Mouse (Mus musculus) cerebellum, postnatal 25 days (tissue): ENCODE measurements around the gene Krt8.

ENCODE experiments used
- DNase-seq, 2 experiments: peaks; one replicate each; pipeline ENCODE4 v3.0.0; 2021; ENCODE audit warnings: mixed read lengths in 2 of 2

Gene Krt8

DNA sequence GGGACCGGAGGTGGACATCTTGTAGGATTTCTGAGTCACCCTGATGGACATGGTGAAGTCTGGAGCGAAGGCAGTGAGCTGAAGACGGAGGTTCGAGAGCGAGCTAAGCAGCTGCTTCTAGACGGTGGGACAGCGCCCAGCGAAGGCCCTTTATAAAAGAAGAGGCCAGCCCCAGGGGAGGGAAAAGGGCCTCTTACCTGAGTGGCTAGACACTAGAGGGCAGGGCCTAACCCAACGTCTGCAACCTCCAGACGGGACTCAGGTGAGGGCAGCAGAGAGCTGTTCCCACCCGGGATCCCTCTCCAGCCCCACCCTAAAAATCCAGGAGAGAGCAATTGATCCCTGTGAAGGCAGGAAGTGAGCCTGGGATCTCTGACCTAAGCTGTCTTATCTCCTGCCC is at the start of gene Krt8:
Gene Krt8 (minus strand): TSS at position 294 of the 400 bp plus-strand sequence.
- no peak for DNase-seq

DNA sequence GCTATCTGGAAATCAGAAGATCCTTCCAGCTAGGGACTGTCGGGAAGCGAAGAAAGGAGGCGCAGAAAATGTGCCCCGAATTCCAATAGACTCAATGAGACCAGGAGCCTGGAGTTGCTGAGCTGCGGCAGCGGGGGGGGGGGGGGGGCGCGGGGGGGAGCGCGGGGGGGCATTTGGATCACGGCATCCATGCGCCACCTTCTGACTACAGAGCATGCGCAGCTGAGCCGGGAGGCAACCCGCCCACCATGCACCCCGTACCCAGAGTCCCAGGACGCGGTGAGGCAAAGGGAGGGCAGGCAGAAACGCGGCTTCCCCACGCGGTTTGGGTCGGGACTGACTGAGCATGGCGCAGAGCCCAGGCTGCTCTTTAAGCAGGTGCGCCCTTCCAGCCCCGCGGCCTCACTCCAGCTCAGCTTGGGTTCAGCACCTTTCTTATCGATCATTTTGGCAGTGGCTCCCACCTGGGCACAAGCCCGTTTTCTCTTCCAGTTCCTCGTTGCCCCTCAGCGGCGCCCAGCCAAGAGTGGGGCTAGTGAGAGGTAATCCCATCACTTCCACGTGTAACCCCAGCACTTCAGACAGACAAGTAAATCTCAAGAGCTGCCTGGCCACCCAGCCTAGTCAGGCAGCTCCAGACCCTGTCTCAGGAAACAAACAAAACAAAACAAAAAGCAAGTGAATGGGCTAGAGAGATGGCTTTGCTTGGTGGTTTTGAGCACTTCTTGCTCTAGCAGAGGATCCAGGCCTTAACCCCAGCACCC is 47.8 kb upstream of the Krt8 start:
- DNase-seq, result peak; percentile 51 to 72

DNA sequence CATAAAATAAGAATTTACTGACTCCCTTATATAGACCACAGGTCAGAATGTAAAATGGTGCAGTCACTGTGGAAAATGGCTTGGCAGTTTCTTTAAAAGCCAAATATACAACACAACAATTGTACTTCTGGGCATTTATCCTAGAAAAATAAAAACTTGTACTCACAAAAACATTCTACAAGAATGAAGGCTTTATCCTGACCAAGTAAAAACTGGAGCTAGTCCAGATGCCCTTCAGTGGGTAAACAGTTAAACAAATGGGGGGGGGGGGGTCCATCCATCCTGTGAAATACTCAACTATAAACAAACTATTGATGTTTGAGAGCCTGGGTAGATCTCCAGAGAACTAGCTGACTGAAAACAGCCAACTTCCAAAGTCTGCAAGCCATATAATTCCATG is 45.6 kb upstream of the Krt8 start:
- DNase-seq, result no peak

DNA sequence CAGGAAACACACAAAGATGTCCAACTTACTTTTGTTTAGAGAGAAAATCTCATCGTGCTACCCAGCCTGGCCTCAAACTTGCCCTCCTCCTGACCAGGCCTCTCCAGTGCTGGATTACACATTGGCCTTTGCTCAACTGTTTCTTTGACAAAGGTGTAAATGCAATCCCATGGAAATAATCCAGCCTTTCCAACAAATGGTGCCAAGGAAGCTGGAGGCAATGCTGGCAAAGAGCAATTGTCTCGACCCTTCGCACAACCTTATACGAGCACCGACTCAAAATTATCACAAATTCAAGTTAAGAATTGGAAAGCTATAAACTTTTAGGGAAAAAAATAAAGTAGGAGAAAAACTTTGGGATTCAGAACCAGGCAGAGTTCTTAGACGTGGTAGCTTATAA is 43.7 kb upstream of the Krt8 start:
- DNase-seq, result no peak

DNA sequence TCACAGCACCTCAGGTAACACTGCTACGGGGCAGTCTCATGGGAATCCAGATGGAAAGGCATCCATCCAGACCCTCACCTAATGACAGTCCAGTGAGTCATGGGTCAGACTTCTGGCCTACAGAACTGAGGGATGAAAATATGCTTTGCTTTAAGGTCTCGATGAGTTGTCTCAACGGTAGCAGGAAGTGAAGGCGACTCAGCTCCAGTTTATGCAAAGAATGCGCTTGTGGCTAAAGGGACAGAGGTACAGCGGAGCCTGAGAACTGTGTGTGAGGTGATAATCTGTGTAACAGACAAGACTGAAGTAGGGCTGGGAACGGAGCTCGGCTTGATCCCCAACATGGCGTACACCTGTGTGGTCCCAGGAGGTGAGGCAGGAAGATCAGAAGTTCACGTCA is 41.4 kb upstream of the Krt8 start:
- DNase-seq, result no peak

DNA sequence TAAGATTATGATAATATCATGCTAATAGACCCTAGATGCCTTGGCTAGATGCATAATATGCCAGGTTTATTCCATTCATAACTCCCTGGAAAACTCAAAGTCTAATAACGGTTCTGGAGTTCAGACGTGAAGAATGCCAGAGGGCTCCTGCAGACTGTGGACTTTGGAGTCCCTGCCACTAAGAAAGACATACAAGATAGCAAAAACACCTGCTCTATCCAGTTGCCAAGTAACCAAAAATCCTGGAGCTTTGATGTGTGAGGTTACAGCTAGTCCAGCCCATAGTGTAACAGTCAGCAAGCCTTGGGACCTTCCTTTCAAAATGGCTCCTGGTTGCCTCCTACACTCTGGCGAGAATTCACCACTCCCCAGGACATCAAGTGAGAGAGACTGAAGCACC is 40.5 kb upstream of the Krt8 start:
- no peak for DNase-seq

DNA sequence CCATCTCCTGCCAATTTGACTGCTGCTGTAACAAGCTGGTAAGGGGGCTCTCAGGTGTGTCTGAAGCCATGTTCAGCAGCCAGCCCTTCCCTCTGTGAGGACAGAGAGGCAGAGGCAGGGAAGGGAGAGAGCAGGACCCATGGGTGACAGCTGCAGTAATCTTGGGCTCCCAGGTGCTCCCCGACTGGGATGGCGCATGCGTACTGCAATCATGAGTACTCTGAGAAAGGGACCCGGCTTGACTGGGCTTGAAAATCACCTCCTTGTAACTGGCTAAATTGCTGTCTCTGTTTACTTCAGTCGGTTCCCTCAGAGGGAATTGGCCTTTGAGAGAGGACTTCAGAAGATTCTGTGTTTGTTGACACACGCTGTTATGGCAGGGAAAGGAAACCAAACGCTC is 37.7 kb upstream of the Krt8 start:
- no peak for DNase-seq

DNA sequence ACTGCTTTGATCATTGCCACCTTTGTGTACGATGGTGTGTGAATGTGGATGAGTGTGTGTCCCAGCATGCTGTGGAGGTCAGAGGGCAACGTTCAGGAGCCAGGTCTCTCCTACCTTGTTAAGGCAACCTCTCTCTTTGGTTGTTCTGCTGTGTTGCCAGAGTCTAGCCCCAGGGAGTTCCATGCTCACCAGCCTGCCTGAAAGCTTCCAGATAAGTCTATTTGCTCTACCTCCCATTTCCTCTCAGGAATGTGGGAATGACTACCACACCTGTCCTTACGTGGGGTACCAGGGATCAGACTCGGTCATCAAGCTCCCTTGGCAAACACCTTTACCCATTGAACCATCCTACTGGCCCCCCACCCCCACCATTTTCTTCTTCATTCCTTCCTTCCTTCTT is 36.0 kb upstream of the Krt8 start:
- no peak for DNase-seq

DNA sequence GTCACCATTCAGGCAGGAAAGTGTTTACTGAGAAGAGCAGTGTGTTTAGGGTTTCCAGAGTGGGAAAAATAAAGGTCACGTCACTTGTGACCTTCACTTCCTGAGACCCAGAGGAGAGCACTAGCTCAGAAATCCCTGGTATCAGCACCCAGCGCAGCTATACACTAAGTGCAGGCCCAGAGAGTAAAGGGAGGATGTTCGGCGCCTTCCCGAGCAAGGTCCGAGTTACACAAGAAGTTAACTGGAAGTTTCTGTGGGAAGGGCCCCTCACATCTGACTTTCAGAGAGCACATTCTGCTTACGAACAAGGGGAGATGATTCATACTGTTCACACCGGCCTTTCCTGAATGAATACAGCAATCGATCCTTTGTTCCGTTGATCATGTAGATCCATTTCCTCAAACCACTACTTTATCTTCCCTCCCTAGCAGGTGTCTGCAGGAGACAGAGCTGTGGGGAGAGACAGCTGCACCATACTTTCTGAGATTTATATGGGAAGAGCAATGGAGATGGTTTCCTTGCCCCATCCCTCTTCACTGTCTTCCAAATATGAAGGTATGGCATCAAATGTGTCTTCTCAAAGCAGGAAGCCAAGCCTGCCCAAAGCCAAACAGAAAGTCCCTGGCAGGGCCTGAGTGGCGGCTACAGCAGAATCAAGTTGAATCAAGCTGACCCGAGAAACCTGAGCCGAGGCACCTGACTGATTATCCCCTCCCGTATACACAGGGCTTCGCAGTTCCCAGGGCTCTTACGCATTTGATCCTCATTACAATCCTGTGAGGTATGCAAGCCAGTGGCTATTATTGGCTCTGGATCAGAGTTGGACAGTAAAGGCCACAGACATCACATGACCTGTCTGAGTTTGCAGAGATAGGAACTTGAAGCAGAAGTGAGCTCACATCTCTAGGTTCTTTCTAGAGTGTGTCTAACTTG is 30.1 kb upstream of the Krt8 start:
- no peak for DNase-seq

DNA sequence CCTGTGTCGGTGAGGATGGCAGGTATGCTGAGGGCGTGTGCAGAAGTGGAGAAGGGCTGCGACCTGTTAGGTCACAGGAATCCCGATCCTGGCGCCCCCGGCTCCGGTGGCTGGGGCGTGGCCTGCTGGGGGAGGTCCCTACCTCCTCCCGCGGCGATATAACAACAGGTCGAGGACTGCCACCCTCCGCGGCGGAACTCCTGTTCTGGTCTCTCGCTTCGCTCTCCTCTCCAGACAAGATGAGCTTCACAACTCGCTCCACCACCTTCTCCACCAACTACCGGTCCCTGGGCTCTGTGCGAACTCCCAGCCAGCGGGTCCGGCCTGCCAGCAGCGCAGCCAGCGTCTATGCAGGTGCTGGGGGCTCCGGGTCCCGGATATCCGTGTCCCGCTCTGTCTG is 23.8 kb upstream of the Krt8 start, which contains the start of gene Krt18:
Gene Krt18 (plus strand): TSS at position 141 of the 400 bp plus-strand sequence.
- DNase-seq, result no peak

DNA sequence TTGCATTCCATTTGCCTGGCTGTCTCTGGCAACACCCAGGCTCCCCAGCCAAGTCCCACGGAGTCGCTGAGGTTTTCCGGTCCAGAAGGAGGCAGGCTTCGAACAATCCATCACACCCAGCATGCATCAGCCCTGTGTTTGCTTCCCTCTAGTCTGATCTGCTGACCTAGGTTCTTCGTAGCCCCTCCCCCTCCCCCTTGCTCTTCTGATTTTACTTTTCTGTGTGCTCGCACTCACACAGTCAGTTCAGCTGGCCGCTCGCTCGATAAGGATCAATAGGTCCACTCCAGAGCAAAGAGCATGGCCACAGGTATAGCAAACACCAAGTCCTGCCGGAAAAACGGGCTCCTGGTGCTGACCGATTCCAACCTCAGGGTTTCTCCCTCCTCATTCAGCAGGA is 22.1 kb upstream of the Krt8 start:
- DNase-seq, result no peak

DNA sequence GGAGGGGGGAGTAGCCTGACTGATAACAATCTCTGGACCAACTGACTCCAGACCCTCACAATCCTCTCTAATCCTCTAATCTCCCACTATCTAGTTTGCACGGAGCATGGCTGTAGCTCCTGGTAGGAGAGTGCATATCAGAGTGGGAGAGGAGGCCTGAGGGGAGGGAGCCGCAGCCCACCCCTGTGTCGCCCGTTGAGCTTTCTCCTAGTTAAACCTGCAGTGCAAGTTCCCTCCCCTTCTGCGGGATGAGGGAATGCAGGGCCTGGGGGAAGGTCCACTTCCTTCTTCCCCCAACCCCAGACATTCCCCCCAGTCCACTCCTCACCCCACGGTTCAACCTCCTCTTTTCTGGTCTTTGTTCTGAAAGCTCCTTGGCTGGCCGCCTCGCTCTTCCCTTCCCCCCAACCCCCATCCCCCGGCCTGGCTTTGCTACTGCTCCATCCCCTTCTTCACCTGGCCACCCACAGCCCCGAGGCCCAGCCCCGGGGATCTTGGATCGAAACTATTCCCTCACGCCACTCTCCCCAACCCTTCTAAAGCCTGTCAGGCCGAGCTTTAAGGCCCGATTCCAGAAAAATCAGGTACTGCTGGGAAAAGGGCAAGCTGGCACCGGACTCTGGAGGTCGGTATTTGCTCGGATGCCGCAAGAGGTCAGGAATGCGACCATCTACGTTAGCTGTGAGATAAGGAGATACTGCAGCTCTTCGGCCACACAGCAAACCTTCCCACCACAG is 21.0 kb upstream of the Krt8 start:
- no peak for DNase-seq

DNA sequence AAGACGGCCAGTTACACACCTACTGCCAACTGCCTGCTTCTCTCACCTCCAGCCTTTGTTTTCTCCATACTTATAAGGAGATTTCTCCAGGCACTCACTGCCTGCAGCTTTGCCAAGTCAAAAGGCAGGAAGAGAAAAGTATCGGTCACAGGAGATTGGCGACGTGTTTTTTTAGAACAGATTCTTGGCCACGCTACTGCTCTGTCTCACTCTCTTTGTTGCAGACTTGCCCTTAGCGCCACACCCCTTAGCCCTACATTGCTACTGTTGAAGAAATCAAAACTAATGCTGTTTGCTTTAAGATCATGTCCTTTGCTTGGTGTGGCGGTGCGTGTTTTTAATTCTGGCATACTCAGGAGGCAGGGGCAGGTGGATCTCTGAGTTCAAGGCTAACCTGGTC is 19.6 kb upstream of the Krt8 start:
- no peak for DNase-seq

DNA sequence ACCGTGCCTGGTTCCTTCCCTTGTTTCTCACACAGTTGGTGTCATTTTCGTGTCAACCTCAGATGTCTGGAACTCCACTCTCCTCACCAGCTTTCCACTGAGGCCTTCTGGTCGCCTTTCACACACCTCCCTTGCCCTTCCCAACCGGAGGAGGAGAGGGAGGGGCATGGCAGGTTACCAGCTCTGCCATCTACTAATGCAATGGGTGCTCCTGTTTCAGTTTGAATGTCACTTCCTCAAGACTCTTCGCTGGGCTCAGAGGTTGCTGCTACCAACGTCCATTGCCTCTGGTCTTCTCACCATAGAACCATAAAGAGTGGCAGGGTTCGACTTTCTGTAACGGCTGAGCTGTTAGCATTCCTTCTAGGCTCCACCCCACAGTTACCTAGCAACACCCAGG is 18.2 kb upstream of the Krt8 start:
- DNase-seq, result no peak

DNA sequence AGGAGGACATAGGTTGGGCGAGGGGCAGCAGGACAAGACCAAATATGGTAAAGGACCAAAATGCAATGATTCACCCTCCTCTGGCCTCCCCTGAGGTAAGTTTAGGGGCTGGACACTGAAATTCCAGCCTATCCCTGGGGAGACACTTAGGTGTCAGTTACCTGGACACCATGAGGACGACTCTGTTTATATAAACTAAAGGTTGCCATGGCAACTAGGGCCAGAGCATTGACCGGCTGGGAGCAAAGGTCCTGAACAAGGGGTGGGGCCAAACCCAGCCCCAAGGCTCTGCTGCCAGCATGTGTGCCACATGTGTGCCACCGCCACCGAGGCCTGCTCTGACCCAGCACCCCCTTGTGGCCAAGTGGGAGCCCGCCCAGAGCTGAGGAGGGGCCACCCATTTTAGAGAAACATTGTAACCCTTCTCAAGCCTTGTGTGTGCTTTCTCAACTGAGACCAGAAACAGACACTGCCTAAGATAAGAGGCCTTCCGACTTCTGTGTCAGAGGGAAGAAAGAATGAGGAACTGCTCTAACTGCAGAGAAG is 13.7 kb upstream of the Krt8 start:
- DNase-seq, result no peak

DNA sequence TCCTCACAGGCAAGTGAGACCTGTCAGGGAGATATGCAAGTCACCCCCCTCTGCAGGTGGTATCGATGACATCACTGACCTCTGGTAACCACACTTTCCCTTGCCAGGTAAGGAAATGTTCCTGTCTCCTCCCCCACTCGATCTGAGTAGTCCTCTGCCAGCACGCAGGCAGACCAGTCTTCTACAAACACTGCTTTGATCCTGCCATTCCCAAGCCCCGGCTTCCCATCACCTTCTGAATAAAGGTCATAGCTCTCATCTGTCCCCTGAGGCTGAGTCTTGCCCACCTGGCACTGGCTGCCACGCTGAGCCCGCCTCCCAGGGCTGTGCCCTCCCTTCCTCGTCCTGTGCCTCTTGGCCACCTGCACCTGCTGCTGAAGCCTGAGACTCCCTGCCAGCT is 12.5 kb upstream of the Krt8 start:
- no peak for DNase-seq

DNA sequence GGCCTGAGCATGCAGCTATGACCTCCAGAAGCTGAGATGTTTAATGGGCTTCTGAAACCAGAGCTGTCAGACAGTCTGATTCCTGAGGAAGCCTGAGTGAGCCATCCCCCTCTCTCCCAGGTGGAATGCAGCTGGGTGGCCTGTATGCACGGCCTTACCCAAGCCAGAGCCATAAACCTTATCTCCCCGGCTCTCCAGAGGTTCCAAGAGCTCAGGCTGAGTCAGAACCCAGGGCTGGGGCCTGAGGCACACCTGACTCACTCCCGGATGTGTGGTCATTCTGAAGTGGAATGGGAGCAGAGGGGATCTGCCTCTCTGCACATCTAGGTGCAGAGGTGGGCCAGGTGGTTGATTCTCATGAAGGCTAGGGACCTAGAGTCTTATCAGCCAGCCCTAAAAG is 11.8 kb upstream of the Krt8 start:
- no peak for DNase-seq

DNA sequence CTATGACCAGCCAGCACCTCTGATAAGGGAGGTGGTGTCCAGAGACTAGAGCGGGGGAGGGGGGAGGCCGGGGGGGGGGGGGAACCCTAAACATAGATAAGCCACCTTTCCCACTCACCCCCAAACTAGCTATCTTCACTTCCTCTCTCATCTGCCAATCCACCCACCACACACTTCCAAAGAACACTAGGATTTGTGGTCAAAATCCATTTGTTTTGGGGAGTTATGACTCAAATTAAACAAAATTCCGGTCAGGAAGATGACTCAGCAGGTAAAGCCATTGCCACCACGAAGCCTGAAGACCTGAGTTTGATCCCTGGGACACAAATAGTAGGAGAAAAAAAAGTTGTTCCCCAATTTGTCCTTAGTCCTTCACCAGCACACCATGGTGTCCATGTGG is 10.6 kb upstream of the Krt8 start:
- no peak for DNase-seq

DNA sequence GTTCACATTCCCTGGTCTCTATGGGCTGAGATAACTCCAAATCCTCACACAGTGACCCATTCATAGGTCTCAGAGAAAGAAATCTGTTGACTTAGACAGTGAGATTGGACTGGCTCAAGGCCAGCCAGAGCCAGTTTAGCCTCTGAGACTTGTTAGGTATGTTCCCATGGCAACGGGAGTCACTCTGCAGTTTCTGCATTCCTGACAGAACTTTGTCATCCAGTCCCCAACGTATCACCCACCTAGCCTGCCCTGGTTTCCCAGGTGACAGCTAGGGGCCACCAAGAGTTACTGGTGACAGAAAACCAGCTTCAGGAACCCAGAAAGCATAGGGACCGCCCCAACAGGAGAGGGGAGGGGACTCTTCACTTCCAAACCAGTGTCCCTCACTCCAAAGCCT is 9.4 kb upstream of the Krt8 start:
- no peak for DNase-seq

DNA sequence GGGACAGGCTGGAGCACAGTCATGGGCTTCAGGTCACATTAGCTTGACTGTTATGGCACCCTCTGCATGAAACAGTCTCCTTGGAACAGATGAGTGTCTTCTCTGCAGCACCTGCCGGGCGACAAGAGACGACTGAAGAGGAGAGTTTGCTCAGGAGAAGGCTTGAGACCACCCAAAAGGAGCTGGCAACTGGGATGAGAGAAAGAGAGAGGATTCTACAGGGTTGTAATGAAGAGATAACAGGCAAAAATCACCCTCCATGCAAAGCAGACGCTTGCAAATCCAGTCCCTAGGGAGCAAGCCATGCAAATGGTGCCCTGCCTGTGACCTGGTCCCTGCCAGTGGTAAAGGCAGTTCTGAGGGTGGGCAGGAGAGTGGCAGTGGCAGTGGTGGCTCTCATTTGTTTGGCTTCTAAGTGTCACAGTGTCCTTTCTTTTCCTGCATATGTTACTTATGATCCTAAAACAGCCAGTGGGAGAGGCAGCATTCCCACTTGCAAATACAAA is 8.0 kb upstream of the Krt8 start:
- DNase-seq, result no peak

DNA sequence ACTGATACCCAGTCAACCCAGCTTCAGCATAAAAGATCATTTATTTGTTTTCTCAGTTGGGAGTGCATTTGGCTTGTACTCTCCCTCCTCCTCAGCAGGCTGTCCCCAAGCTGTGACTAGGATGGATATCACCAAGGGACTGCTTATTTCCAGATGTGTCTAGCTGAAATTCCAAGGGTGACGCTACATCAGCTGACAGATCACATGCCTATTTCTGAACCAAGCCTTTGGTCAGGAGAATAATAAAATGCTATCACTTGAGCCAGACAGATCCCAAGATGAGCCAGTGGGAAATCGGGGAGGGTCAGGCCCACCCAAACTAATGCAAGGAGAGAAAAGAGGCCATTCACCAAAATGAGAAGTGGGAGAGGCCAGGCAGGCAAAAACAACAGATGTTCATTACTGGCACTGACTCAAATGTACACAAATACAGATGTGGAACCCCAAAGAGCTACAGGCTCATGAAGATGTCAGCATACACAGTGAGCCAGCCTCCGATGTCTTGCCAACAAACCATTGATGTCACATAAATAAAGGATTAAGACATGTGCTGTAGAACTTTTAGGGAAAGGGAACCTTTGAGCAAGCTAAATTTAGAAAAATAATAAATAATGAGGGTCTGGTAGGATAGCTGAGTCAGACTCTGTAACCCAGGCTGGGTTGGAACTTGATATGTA is 6.4 kb upstream of the Krt8 start:
- no peak for DNase-seq
